Mouse (Mus musculus) myocyte (in vitro differentiated cells): Measurements from ENCODE around the gene Hpcal1. TPM values are rescaled to one million over a fixed set of nuclear protein-coding genes. Genes with fewer than 3 reads are reported as not detected.

Source experiments
- H3K27me3 ChIP-seq: one replicate; pipeline ENCODE4 v1.6.1; 2011; ENCODE audit not compliant: control insufficient read depth, insufficient read depth, insufficient read length
- H3K36me3 ChIP-seq: one replicate; pipeline ENCODE4 v1.6.1; 2011; ENCODE audit not compliant: control insufficient read depth, insufficient read depth
- H3K4me2 ChIP-seq: one replicate; pipeline ENCODE4 v1.6.1; 2011; ENCODE audit warnings: low read depth, control low read depth
- H3K4me3 ChIP-seq: one replicate; pipeline ENCODE4 v1.5.1; 2011; ENCODE audit warnings: mild to moderate bottlenecking, control low read depth, moderate library complexity
- H3K79me2 ChIP-seq: one replicate; pipeline ENCODE4 v1.6.1; 2011; ENCODE audit not compliant: control insufficient read depth, insufficient read depth
- H3ac ChIP-seq: one replicate; pipeline ENCODE4 v1.6.1; 2011; ENCODE audit not compliant: control insufficient read depth, insufficient read length
- CEBPB ChIP-seq: IDR thresholded peaks from 2 replicates; pipeline ENCODE4 v1.6.1; 2011; ENCODE audit warnings: mild to moderate bottlenecking, moderate library complexity; ENCODE audit not compliant: poor library complexity, insufficient read depth, severe bottlenecking
- E2F4 ChIP-seq: IDR thresholded peaks from one replicate; pipeline ENCODE4 v1.6.1; 2011; ENCODE audit warnings: mild to moderate bottlenecking, control low read depth, moderate library complexity; ENCODE audit not compliant: insufficient read depth
- MAX ChIP-seq: IDR thresholded peaks from one replicate; pipeline ENCODE4 v1.6.1; 2011; ENCODE audit warnings: low read depth, mild to moderate bottlenecking, control low read depth
- MYOD1 ChIP-seq, 3 experiments: IDR thresholded peaks; one replicate each; pipeline ENCODE4 v1.6.1; 2011; ENCODE audit warnings: control low read depth in 2 of 3, low read depth in 2 of 3, mild to moderate bottlenecking in 2 of 3, moderate library complexity in 1 of 3; ENCODE audit not compliant: insufficient read length in 2 of 3, control insufficient read depth in 1 of 3
- MYOG ChIP-seq, 3 experiments: IDR thresholded peaks; one replicate each; pipeline ENCODE4 v1.6.1; 2011; ENCODE audit warnings: control low read depth in 2 of 3, low read depth in 2 of 3, mild to moderate bottlenecking in 2 of 3; ENCODE audit not compliant: insufficient read length in 2 of 3, control insufficient read depth in 1 of 3, insufficient read depth in 1 of 3
- POLR2A ChIP-seq: IDR thresholded peaks from one replicate; pipeline ENCODE4 v1.6.1; 2011; ENCODE audit warnings: low read depth, mild to moderate bottlenecking, control low read depth, moderate library complexity; ENCODE audit not compliant: insufficient read length
- POLR2AphosphoS2 ChIP-seq: IDR thresholded peaks from one replicate; pipeline ENCODE4 v1.6.1; 2011; ENCODE audit warnings: low read depth, control low read depth; ENCODE audit not compliant: insufficient read length
- REST ChIP-seq: IDR thresholded peaks from one replicate; pipeline ENCODE4 v1.6.1; 2011; ENCODE audit warnings: mild to moderate bottlenecking, control low read depth, moderate library complexity; ENCODE audit not compliant: insufficient read depth, insufficient read length
- SRF ChIP-seq: IDR thresholded peaks from one replicate; pipeline ENCODE4 v1.6.1; 2011; ENCODE audit warnings: low read depth; ENCODE audit not compliant: control insufficient read depth, insufficient read length
- TCF12 ChIP-seq: IDR thresholded peaks from one replicate; pipeline ENCODE4 v1.6.1; 2011; ENCODE audit warnings: mild to moderate bottlenecking, control low read depth; ENCODE audit not compliant: poor library complexity, insufficient read depth, severe bottlenecking
- TCF3 ChIP-seq: IDR thresholded peaks from one replicate; pipeline ENCODE4 v1.6.1; 2011; ENCODE audit warnings: low read depth, control low read depth; ENCODE audit not compliant: insufficient read length
- USF1 ChIP-seq: IDR thresholded peaks from one replicate; pipeline ENCODE4 v1.6.1; 2011; ENCODE audit warnings: low read depth, mild to moderate bottlenecking, control low read depth, moderate library complexity
- polyA plus RNA-seq: library from polyadenylated mRNA; unstranded; fragments of >200 nt; fragmentation: generic; extraction: Trizol; gene quantifications from one replicate; pipeline ENCODE4 v1.2.1, GENCODE M21; 2012; ENCODE audit warnings: missing spikeins

Hpcal1 gene
- 89.4 TPM for polyA plus RNA-seq

GRCm38 (mm10) chr12:17690564-17691281, at the start of gene Hpcal1:
Gene Hpcal1, plus strand, starts transcription at chr12:17690856.
- Histone ChIP-seq H3K79me2 (peaks cover 49% of the 10 kb centered on the region), H3K36me3 (no peaks in the 10 kb centered on the region), H3K4me3 (peak within 1 kb of the TSS; percentile 95), H3ac (peak within 1 kb of the TSS; percentile 79), H3K27me3 (no peaks in the 10 kb centered on the region), H3K4me2 (peak within 1 kb of the TSS; percentile 94)
- TF ChIP-seq REST (no peak), SRF (no peak), TCF12 (no peak), MYOD1 (IDR thresholded peaks at IDR 0.05; ENCODE audit: control insufficient read depth in 1 of 3, insufficient read length in 2 of 3, low read depth in 2 of 3) (no peak), CEBPB (no peak), POLR2A (peak; percentile 85), MAX (no peak), POLR2AphosphoS2 (peak; percentile 81), TCF3 (no peak), MYOG (IDR thresholded peaks at IDR 0.05; ENCODE audit: control insufficient read depth in 1 of 3, insufficient read depth in 1 of 3, insufficient read length in 2 of 3, low read depth in 2 of 3) (peak in 1 of 3 experiments; percentile 7)

GRCm38 (mm10) chr12:17641269-17641668, 49.4 kb upstream of the Hpcal1 start:
- no peak overlapping the region for H3K4me3 ChIP-seq
- H3K79me2 ChIP-seq: no peaks in the 10 kb centered on the region
- no peak for TF ChIP-seq TCF12
- TF ChIP-seq CEBPB: no peak
- no peak for TF ChIP-seq POLR2A
- TF ChIP-seq USF1: no peak
- TF ChIP-seq SRF: no peak
- no peak for TF ChIP-seq MYOG (IDR thresholded peaks at IDR 0.05; ENCODE audit: control insufficient read depth in 1 of 3, insufficient read depth in 1 of 3, insufficient read length in 2 of 3, low read depth in 2 of 3)
- TF ChIP-seq TCF3: no peak
- TF ChIP-seq REST: no peak
- TF ChIP-seq MYOD1 (IDR thresholded peaks at IDR 0.05; ENCODE audit: control insufficient read depth in 1 of 3, insufficient read length in 2 of 3, low read depth in 2 of 3): no peak
- no peak for TF ChIP-seq MAX
- no peak for TF ChIP-seq E2F4
- TF ChIP-seq POLR2AphosphoS2: no peak
- H3K36me3 ChIP-seq: no peaks in the 10 kb centered on the region
- H3K4me2 ChIP-seq: no peak overlapping the region
- H3ac ChIP-seq: no peak overlapping the region
- H3K27me3 ChIP-seq: no peaks in the 10 kb centered on the region

GRCm38 (mm10) chr12:17644385-17645222, 46.1 kb upstream of the Hpcal1 start:
- TF ChIP-seq MAX (no peak), POLR2AphosphoS2 (no peak)
- Histone ChIP-seq H3K27me3 (no peaks in the 10 kb centered on the region), H3K36me3 (no peaks in the 10 kb centered on the region), H3K4me3 (no peak overlapping the region), H3K4me2 (no peak overlapping the region), H3K79me2 (no peaks in the 10 kb centered on the region), H3ac (no peak overlapping the region)

- Histone ChIP-seq H3K36me3 (no peaks in the 10 kb centered on the region), H3K4me2 (no peak overlapping the region), H3K79me2 (no peaks in the 10 kb centered on the region), H3K27me3 (no peaks in the 10 kb centered on the region), H3ac (no peak overlapping the region), H3K4me3 (no peak overlapping the region)
- TF ChIP-seq E2F4 (no peak), POLR2A (no peak), TCF12 (no peak), MYOG (IDR thresholded peaks at IDR 0.05; ENCODE audit: control insufficient read depth in 1 of 3, insufficient read depth in 1 of 3, insufficient read length in 2 of 3, low read depth in 2 of 3) (no peak), REST (no peak), MYOD1 (IDR thresholded peaks at IDR 0.05; ENCODE audit: control insufficient read depth in 1 of 3, insufficient read length in 2 of 3, low read depth in 2 of 3) (no peak), MAX (no peak), TCF3 (no peak)
These were observed 44.2 kb upstream of the Hpcal1 start for GRCm38 (mm10) chr12:17646457-17646856.
